Mouse (Mus musculus) gastrocnemius, postnatal 4 days (tissue): Measurements from ENCODE around the gene Cdc42ep5. TPM values are rescaled to one million over a fixed set of nuclear protein-coding genes. Genes with fewer than 3 reads are reported as not detected.

Experiments used
- DNase-seq, 2 experiments: peaks; one replicate each; pipeline ENCODE4 v3.0.0; 2021 to 2022; ENCODE audit warnings: low spot score in 2 of 2, mixed read lengths in 2 of 2
- total RNA-seq, 2 experiments: library from RNA; stranded (reverse); gene quantifications; 2 replicates each; pipeline ENCODE4 v1.2.3; 2021

Gene Cdc42ep5
- total RNA-seq, 2 experiments from 2014 or later = 20.9 to 24.8 TPM

DNA sequence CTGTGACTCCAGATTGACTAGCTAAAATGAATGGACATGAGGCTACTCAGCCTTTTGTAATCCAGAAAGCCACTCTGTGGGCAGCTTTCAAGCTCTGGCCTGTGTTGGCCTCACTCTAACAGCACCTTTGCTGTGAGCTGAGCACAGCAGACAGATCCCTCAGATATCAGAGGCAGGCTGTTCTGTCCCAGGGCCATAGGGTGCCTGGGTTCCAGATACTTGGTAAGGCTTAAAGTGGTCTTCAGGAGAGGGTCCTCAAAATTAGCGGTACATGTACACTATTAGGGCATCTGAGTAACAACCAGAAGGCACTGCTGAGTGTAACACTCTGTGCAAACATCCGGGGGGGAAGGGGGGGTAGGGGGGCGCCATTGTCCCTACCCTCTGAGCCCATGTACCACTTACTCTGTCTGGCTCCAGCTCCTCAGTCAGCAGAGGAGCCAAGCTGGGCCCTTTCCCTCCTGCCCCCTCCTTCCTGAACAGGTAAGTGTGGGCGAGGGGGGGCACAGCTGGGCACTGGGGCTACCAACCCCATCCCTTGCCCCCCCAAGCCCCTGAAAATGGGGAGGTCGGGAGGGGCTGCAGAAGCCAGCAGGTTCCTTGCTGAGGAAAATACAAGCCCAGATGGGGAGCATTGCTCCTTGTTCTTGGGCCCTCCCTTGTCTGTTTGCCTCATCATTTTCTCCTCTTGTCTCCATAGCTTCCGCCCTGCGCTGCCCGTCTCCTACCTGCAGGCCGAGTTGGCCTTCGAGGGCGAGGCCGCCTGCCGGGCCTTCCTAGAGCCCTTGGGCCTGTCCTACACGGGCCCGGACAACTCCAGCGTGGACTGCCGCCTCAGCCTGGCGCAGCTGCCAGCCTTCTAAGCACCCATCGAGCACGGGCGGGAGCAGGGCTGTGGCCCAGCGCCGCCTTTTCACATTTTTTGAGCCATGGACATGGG is 18.1 kb downstream of the Cdc42ep5 start:
- peak in 1 of 2 experiments; percentile 11 for DNase-seq

DNA sequence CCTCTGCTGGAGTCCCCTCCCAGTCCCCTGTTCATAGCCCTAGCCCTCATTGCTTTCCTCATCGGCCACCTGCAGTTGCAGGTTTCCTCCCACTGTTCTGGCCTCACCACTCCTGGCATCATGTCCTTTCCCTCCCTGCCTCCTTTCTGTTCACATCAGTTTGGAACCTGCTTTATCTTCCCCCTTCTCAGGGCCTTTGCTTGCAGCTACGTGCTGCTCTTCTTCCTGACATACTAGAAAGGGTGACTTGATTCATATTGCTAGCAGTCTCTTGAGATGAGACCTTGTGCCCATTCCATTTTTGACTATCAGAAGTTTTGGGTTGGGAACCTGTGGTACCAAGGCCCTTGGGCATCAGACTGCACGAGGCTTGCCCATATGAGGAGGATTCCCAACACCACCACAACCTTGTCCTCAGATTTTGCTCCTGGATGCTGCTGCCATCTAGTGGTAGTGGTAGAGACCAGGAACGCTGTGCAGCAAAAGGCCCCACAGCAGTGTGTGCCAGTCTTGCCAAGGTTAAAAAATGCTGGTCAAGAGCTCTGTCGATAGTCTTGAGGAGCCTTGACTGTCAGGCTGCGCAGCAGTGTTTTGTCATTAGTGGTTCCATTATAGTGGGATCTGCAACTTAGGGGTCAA is 19.0 kb downstream of the Cdc42ep5 start:
- no peak for DNase-seq

DNA sequence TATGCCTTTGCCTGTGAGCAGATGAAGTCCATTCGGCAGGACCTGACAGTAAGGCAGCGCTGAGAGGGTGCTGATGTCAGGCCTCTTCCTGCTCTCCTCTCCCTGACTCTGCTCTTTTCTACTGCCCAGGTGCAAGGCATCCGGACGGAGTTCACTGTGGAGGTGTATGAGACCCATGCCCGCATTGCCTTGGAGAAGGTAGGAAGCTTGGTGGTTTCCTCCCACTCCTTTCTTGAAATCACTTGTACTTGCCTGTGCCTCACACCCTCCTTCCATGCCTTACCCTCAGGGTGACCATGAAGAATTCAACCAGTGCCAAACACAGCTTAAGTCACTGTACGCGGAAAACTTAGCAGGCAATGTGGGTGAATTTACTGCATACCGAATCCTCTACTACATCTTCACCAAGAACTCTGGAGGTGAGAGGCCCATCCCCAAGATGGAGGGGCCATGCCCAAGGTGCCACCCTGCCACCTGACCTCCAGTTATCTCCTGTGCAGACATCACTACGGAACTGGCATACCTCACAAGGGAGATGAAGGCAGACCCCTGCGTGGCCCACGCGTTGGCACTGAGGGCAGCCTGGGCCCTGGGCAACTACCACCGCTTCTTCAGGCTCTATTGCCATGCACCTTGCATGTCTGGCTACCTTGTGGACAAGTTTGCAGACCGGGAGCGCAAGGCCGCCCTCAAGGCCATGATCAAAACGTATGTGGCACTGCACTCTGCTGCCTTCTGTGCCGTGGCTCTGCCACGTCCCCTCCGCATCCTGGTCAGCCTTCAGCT is 19.7 kb downstream of the Cdc42ep5 start:
- DNase-seq = no peak

DNA sequence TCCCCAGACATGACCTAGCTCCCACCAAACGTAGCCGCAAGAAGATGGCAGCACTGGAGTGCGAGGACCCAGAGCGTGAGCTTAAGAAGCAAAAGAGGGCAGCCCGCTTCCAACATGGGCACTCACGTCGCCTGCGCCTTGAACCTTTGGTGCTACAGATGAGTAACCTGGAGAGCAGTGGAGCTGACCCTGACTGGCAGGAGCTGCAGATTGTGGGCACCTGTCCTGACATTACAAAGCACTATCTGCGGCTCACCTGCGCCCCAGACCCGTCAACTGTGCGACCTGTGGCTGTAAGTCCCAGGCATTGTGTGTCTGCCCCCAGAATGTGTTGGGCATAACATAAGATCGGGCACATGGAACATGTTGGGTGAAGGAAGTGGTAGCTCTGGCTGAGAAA is 20.6 kb downstream of the Cdc42ep5 start:
- no peak for DNase-seq

DNA sequence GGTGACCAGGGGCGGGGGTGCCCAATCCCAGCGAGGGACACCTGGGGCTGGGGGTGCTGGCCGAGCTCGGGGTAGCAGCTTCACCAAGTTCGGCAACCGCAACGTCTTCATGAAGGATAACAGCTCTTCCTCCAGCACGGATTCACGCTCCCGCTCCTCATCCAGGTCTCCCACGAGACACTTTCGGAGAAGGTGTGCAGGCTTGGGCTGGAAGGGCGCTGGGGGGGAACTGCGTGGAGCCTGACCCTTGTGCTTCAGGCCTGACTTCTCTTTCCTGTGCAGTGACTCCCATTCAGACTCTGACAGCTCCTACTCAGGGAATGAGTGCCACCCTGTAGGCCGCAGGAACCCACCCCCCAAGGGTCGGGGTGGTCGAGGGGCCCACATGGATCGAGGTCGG is 21.2 kb downstream of the Cdc42ep5 start:
- no peak for DNase-seq

DNA sequence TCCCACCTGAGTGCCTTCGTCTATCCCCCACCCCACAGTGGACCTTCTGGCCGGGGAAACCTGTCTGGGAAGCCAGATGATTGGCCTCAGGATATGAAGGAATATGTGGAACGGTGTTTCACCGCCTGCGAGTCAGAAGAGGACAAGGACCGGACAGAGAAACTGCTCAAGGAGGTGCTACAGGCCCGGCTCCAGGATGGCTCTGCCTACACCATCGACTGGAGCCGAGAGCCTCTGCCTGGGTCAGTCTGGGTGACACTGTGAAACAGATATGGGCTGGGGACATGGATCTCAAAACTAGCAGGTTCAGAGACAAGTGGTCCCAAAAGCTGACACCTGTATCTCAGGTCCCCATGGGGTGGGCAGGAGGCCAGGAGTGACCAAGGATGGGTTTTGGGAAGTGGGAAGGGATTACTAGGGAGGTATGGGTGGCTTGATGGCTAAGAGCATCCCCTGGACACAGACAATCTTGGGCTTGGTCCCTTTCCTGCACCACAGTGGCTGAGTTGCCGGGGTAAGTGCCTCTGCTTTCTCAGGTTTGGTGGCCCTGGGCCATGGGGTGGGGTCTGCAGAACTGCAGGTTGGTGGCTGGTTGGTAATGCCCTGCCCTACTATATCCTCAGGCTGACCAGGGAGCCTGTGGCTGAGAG is 21.7 kb downstream of the Cdc42ep5 start:
- DNase-seq = no peak

- DNase-seq = no peak
These were observed 22.9 kb downstream of the Cdc42ep5 start for GRCm38 (mm10) chr7:4141648-4142325.

DNA sequence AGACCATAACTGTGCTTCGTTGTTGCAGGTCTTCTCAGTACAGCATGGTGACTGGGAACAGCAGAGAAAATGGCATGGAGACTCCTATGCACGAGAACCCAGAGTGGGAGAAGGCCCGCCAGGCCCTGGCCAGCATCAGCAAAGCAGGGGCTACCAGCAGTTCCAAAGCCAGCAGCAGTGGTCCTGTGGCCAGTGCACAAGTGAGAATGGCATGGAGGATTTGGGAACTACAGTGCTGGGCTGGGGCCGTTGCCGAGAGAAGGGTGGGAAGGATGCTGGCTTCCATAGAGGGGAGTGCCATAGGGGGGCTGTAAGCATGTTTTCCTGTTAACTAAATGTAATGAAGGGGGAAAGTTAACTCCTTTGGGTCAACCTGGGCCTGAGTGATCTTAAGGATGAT is 25.3 kb downstream of the Cdc42ep5 start:
- no peak for DNase-seq

- no peak for DNase-seq
These were observed 26.0 kb downstream of the Cdc42ep5 start for GRCm38 (mm10) chr7:4138671-4139070.

DNA sequence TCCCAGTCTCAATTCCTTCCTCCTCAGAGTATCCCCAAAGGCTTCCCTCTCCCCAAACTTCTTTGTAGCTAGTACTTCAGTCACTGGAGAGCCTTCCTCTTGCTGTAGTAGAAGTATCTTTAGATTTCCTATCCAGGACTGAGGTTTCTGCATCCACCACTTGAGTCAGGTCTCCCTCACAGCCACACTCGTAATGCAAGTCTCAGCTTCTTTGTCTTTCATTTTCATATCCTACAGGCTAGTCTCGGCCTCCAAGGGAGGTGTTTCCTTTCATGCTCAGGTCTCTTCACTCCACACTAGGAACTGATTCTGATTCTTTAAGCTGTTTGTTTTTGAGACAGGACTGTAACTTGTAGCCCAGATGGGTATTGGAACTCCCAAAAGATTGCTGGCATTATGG is 26.5 kb downstream of the Cdc42ep5 start:
- no peak for DNase-seq

GRCm38 (mm10) chr7:4137746-4138145 is 26.9 kb downstream of the Cdc42ep5 start:
- DNase-seq = no peak

DNA sequence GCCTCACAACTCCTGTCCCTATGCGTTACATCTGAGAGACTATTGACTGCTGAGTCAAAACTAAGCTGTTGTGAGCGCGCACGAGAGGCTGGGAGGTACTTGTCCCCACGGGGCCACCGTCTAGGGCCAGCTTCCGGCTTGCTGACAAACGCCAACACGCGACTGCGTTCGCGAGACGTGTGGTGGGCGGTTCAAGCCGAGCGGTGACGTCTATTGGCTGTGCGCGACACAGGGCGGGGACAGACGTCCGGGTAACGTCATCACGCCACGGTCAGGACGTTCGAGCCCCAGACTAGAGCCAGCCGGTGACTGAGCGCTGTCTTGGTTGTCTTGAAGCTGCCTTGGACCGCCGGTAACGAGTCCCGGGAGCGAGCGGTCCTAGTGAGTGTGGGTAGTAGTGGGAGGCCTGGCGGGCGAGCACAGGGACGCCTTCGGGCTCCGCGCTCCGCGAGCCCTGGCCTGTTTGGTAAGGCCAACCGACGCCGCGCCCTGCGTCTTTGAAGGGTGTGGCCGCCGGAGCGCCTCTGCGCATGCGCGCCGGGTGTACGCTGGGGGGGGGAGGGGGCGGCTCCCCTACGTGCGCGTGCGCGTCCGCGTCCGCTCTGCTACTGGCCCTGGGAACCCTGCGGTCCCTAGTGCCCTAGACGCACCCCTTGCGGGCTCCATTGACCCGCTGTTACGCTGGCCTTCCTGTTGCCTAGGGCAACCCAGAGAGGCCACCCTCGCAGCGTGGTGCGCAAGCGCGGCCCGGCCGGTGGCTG is 27.7 kb downstream of the Cdc42ep5 start, which contains the start of gene Leng8:
Leng8 (plus strand) TSS at position 269 of the 761 bp plus-strand sequence.
- DNase-seq = peak; percentile 92 to 98

GRCm38 (mm10) chr7:4136404-4136770 is 28.3 kb downstream of the Cdc42ep5 start:
- no peak for DNase-seq

- DNase-seq = no peak
These were observed 29.7 kb downstream of the Cdc42ep5 start for GRCm38 (mm10) chr7:4134911-4135310.

- no peak for DNase-seq
These were observed 31.7 kb downstream of the Cdc42ep5 start for GRCm38 (mm10) chr7:4132998-4133397.

DNA sequence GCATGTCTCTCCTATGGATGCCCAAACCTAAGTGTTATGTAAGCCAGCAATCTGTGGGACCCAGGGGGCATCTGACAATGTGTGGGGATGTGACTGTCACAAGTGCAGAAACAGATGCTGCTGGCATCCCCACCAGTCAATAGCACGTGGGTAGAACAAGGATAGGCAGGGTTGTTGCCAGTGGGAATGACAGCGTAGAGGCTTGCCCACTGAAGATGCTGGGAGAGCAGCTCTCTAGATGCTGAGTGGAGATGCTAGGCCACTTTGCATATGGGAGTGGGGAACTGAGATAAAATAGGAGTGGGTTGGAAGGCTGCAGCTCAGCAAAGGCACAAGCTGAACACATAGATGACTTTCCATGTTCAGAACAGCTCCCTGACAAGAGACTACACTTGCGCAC is 32.1 kb downstream of the Cdc42ep5 start:
- no peak for DNase-seq

DNA sequence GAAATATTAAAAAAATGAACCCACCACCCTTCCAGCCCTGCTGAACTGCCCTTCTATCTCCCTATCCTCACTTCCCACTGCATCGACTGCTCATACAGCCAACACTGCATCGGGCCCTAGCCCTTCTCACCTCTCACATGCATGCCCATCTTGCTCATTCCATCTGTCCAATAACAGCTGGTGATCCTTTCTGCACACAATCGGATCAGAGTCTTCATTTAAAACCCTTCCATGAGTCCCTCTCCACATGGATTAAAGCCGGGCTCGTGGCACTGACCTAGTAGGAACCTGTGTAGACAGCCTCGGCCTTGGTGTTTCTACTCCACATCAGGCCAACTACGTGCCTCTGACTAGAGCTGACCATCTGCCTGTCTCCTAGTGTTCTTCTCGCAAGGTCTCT is 32.7 kb downstream of the Cdc42ep5 start:
- DNase-seq = no peak

DNA sequence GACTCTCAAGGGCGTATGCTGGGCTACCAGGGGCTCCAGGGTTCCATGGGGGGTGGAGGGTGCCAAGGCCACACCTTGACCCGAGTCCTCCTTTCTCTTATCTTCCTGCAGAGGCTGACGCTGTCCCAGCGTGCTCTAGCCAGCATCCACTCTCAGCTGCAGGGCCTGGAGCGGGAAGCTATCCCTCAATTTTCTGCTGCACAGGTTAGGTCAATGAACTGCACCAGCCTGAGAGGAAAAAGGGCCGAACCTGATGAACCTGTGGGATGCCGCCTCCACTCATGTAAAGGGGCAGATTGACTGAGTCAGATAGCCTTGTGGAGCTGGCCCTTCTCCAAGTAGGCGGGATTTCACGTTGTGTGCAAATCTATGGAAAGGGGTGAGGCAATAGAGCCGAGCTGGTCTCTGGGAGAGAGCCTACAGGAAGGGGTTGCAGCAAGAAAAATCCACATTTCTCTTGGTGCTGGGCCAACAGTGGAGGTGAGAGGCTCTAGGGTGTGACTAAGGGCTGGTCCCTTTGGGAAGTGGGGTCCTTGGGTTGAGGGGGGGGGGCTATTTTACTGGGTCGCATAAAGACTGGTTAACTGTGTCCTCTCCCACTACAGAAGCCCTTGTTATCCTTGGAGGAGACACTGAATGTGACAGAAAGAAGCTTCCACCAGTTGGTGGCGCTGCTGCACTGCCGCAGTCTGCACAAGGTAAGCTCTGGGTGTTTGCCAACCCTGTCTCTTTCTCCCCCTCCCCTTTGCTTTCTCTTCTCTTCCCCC is 33.8 kb downstream of the Cdc42ep5 start:
- peak in 1 of 2 experiments; percentile 85 for DNase-seq

- peak in 1 of 2 experiments; percentile 58 for DNase-seq
These were observed 35.8 kb downstream of the Cdc42ep5 start for GRCm38 (mm10) chr7:4128860-4129259.
